Mouse (Mus musculus): Measurements from ENCODE around the gene Shkbp1. TPM values are rescaled to one million over a fixed set of nuclear protein-coding genes. Genes with fewer than 3 reads are reported as not detected.
A peak's percentile ranks its signal among the peaks of the same experiment; 100 is the strongest.

Shkbp1 gene
- total and polyA plus RNA-seq, 3 experiments, result 24.2 to 77.0 TPM; not detected in 1

GRCm38 (mm10) chr7:27364379-27364778 is 8.6 kb upstream of the Shkbp1 start:
- no peaks in the 10 kb centered on the region for H3K27me3 ChIP-seq (ENCODE audit: control insufficient read depth in 1 of 2, insufficient read depth in 2 of 2, low read length in 2 of 2)

DNA sequence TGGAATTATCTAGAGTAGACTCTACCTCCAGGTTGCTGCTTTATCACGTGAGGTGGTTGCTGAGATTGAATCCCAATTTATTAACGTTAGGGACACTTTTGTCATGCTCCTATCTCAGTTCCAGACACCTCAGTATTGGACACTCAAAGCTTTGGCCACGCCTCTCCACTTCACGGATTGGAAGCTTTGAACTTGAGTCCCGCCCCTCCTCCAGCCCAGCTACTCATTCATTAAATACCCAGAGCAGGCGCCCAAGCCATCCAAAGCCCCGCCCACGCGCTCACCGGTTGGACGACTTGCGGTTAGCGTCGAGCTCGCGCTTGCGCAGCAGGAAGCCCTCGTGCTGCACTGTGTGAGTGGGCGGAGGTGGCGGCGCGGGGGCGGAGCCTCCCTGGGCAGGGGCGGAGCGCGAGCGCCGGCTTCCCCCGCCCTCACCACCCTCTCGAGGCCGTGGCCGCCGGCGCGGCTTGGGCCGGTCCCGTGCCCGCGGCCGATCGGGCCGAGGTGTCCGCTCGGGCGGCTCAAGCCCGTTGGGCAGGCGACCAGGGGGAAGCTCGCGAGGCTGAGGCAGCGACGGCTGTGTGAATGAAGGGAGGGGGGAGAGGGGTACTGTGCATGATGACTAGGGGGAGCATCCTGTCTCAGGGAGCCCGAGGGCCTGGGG is 5.6 kb upstream of the Shkbp1 start:
- H3K36me3 ChIP-seq (ENCODE audit: control insufficient read depth in 1 of 2, insufficient read depth in 2 of 2, low read length in 2 of 2), result peaks cover 0 to 11% of the 10 kb centered on the region in 2 experiments; a peak in 2 of 4 replicates
- H3K27me3 ChIP-seq (ENCODE audit: control insufficient read depth in 1 of 2, insufficient read depth in 2 of 2, low read length in 2 of 2), result no peaks in the 10 kb centered on the region
- peaks cover 0 to 17% of the 10 kb centered on the region in 2 experiments for H3K4me1 ChIP-seq (ENCODE audit: control insufficient read depth in 1 of 2, insufficient read depth in 2 of 2, low read length in 2 of 2)
- no peaks in the 10 kb centered on the region for H3K79me2 ChIP-seq (ENCODE audit: control insufficient read depth, insufficient read depth, low read length, poor library complexity)
- DNase-seq (ENCODE audit: low read depth, low spot score), result peak; percentile 99
- H3K4me3 ChIP-seq (ENCODE audit: control insufficient read depth in 1 of 2, insufficient read depth in 1 of 2, low read depth in 2 of 2, low read length in 2 of 2), result peak overlapping the region; percentile 60 to 73
- H3K9me3 ChIP-seq (replicated peaks; ENCODE audit: insufficient read depth, low read length), result no peaks in the 10 kb centered on the region
- H3K9ac ChIP-seq (ENCODE audit: control insufficient read depth, low read depth, low read length, poor library complexity, severe bottlenecking), result peak overlapping the region; percentile 68
- no peak overlapping the region for H3K27ac ChIP-seq (ENCODE audit: control insufficient read depth, low read depth, low read length)
- TF ChIP-seq MXI1 (IDR thresholded peaks at IDR 0.05; ENCODE audit: low read depth, low read length) (no peak; the same call in 1 of the 2 replicates), MEF2A (IDR thresholded peaks at IDR 0.05; ENCODE audit: extremely low read depth, insufficient replicate concordance, low read depth, low read length, poor library complexity, severe bottlenecking) (no peak), MAX (IDR thresholded peaks at IDR 0.05; ENCODE audit: low read length) (0 out of 2 replicates have a peak, but pooled peaks have one; percentile 33), SIN3A (IDR thresholded peaks at IDR 0.05; ENCODE audit: low read length) (peak; percentile 4; the same call in 1 of the 2 replicates), TAL1 (IDR thresholded peaks at IDR 0.05; ENCODE audit: low read length) (no peak), RCOR1 (IDR thresholded peaks at IDR 0.05; ENCODE audit: low read depth, low read length) (peak; percentile 88), ZC3H11A (IDR thresholded peaks at IDR 0.05; ENCODE audit: low read depth, low read length) (no peak), POLR2AphosphoS5 (IDR thresholded peaks at IDR 0.05; ENCODE audit: borderline replicate concordance, low read depth, low read length) (no peak), BHLHE40 (IDR thresholded peaks at IDR 0.05; ENCODE audit: borderline replicate concordance, low read depth, low read length) (peak; percentile 95), POLR2A (IDR thresholded peaks at IDR 0.05; ENCODE audit: control insufficient read depth in 1 of 2, insufficient read depth in 1 of 2, low read depth in 1 of 2, low read length in 2 of 2, poor library complexity in 1 of 2) (peak; percentile 54 to 59; a peak in 2 of 4 replicates), GATA1 (IDR thresholded peaks at IDR 0.05; ENCODE audit: low read depth, low read length) (peak; percentile 71), TCF12 (IDR thresholded peaks at IDR 0.05; ENCODE audit: low read depth, low read length) (no peak), HCFC1 (IDR thresholded peaks at IDR 0.05; ENCODE audit: low read depth, low read length) (peak; percentile 50; the same call in 1 of the 2 replicates), NELFE (IDR thresholded peaks at IDR 0.05; ENCODE audit: low read depth, low read length) (peak; percentile 62), NRF1 (IDR thresholded peaks at IDR 0.05; ENCODE audit: insufficient read depth, low read depth, low read length, poor library complexity, severe bottlenecking) (peak; percentile 98), E2F4 (IDR thresholded peaks at IDR 0.05; ENCODE audit: borderline replicate concordance, low read depth, low read length) (no peak), MAZ (IDR thresholded peaks at IDR 0.05; ENCODE audit: low read depth, low read length) (peak; percentile 53; the same call in 1 of the 2 replicates), ZKSCAN1 (IDR thresholded peaks at IDR 0.05; ENCODE audit: low read depth, low read length) (no peak), ETS1 (IDR thresholded peaks at IDR 0.05; ENCODE audit: low read depth, low read length) (no peak), USF1 (IDR thresholded peaks at IDR 0.05; ENCODE audit: low read depth, low read length) (peak; percentile 77), MYB (IDR thresholded peaks at IDR 0.05; ENCODE audit: low read depth, low read length) (no peak), ZMIZ1 (IDR thresholded peaks at IDR 0.05; ENCODE audit: low read depth, low read length) (no peak), CTCF (IDR thresholded peaks at IDR 0.05 in 2 of 3, conservative IDR thresholded peaks at IDR 0.05 in 1 of 3; ENCODE audit: control insufficient read depth in 1 of 3, insufficient read depth in 1 of 3, low read depth in 2 of 3, low read length in 3 of 3, poor library complexity in 1 of 3, severe bottlenecking in 1 of 3) (no peak)

More at GRCm38 (mm10) chr7:27364379-27364778, 8.6 kb upstream of the Shkbp1 start:
- no peak for TF ChIP-seq E2F4 (IDR thresholded peaks at IDR 0.05; ENCODE audit: borderline replicate concordance, low read depth, low read length)
- no peak for TF ChIP-seq SIN3A (IDR thresholded peaks at IDR 0.05; ENCODE audit: low read length)
- no peak for TF ChIP-seq CHD1 (IDR thresholded peaks at IDR 0.05; ENCODE audit: low read depth, low read length)
- TF ChIP-seq GATA1 (IDR thresholded peaks at IDR 0.05; ENCODE audit: low read depth, low read length), result no peak
- TF ChIP-seq TBP (IDR thresholded peaks at IDR 0.05; ENCODE audit: low read depth, low read length), result no peak
- no peak for TF ChIP-seq MAZ (IDR thresholded peaks at IDR 0.05; ENCODE audit: low read depth, low read length)
- no peak for TF ChIP-seq EP300 (IDR thresholded peaks at IDR 0.05; ENCODE audit: low read depth in 1 of 2, low read length in 2 of 2)
- no peak for TF ChIP-seq CTCF (IDR thresholded peaks at IDR 0.05 in 2 of 3, conservative IDR thresholded peaks at IDR 0.05 in 1 of 3; ENCODE audit: control insufficient read depth in 1 of 3, insufficient read depth in 1 of 3, low read depth in 2 of 3, low read length in 3 of 3, poor library complexity in 1 of 3, severe bottlenecking in 1 of 3)
- no peak for TF ChIP-seq CHD2 (IDR thresholded peaks at IDR 0.05; ENCODE audit: low read length)
- TF ChIP-seq SMC3 (IDR thresholded peaks at IDR 0.05; ENCODE audit: low read depth, low read length), result no peak
- TF ChIP-seq NRF1 (IDR thresholded peaks at IDR 0.05; ENCODE audit: insufficient read depth, low read depth, low read length, poor library complexity, severe bottlenecking), result no peak
- TF ChIP-seq MYC (IDR thresholded peaks at IDR 0.05; ENCODE audit: low read depth, low read length), result no peak
- no peak for TF ChIP-seq ZNF384 (IDR thresholded peaks at IDR 0.05; ENCODE audit: low read depth, low read length)
- no peak for TF ChIP-seq RCOR1 (IDR thresholded peaks at IDR 0.05; ENCODE audit: low read depth, low read length)
- TF ChIP-seq TCF12 (IDR thresholded peaks at IDR 0.05; ENCODE audit: low read depth, low read length), result no peak
- no peak for TF ChIP-seq POLR2AphosphoS2 (IDR thresholded peaks at IDR 0.05; ENCODE audit: low read length)
- TF ChIP-seq USF1 (IDR thresholded peaks at IDR 0.05; ENCODE audit: low read depth, low read length), result no peak
- TF ChIP-seq MEF2A (IDR thresholded peaks at IDR 0.05; ENCODE audit: extremely low read depth, insufficient replicate concordance, low read depth, low read length, poor library complexity, severe bottlenecking), result no peak
- no peak for TF ChIP-seq ETS1 (IDR thresholded peaks at IDR 0.05; ENCODE audit: low read depth, low read length)
- no peak for TF ChIP-seq ZC3H11A (IDR thresholded peaks at IDR 0.05; ENCODE audit: low read depth, low read length)
- Histone ChIP-seq H3K4me3 (ENCODE audit: control insufficient read depth in 1 of 2, insufficient read depth in 1 of 2, low read depth in 2 of 2, low read length in 2 of 2) (no peak overlapping the region), H3K36me3 (ENCODE audit: control insufficient read depth in 1 of 2, insufficient read depth in 2 of 2, low read length in 2 of 2) (peaks cover 0 to 5% of the 10 kb centered on the region in 2 experiments; a peak in 2 of 4 replicates), H3K4me1 (ENCODE audit: control insufficient read depth in 1 of 2, insufficient read depth in 2 of 2, low read length in 2 of 2) (peaks cover 0 to 22% of the 10 kb centered on the region in 2 experiments; a peak in 3 of 4 replicates), H3K27ac (ENCODE audit: control insufficient read depth, low read depth, low read length) (no peak overlapping the region), H3K79me2 (ENCODE audit: control insufficient read depth, insufficient read depth, low read length, poor library complexity) (no peaks in the 10 kb centered on the region), H3K9ac (ENCODE audit: control insufficient read depth, low read depth, low read length, poor library complexity, severe bottlenecking) (no peak overlapping the region), H3K9me3 (replicated peaks; ENCODE audit: insufficient read depth, low read length) (no peaks in the 10 kb centered on the region)
- DNase-seq (ENCODE audit: low read depth, low spot score), result no peak

Measured in MEL (cell line).